Mouse (Mus musculus) ovary, adult 2 months (tissue): ENCODE measurements around the gene Itgbl1. TPM values are rescaled to one million over a fixed set of nuclear protein-coding genes. Genes with fewer than 3 reads are reported as not detected.

Experiments
- polyA plus RNA-seq: library from polyadenylated mRNA; depleted of rRNA; stranded (reverse); fragments of >200 nt; gene quantifications from 2 replicates; pipeline ENCODE4 v1.2.3, GENCODE M21; 2012; rRNA removed

The Itgbl1 gene
- polyA plus RNA-seq: 2.5 and 3.9 TPM in 2 replicates

DNA sequence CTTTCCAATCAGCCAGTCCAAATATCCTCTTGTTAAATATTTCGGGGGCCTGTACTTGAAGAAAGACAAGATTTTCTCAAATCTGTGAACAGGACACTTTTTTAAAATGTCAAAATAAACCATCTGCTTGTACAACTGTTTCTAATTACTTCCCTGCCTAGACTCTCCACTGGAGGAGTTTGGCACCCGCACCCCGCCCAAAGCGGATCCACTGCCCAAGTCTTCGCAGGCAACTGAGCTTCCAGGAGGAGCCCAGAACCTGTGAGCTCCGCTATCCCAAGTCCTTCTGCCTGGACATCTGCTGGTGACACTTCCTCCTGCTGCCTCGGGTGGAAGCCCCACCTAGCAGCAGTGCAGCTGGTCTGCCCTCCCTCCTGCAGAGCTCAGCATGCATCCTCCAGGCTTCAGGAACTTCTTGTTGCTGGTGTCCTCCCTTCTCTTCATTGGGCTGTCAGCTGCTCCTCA is at the start of gene Itgbl1:
Gene Itgbl1 (plus strand): TSS at position 51 of the 465 bp plus-strand sequence.

GRCm38 (mm10) chr14:123626501-123627179 is 33.1 kb upstream of the Itgbl1 start, which contains the start of gene Nalcn:
TSS of gene Nalcn (minus strand) at chr14:123627144.

Other genes with a start within 250 kb of the Itgbl1 start
- 0.53 and 2.1 TPM in 2 replicates for gene Nalcn, start 32.8 kb upstream of the Itgbl1 start, polyA plus RNA-seq